Mouse (Mus musculus) urinary bladder, adult 2 months (tissue): ENCODE results near the gene Adamtsl2. TPM values are rescaled to one million over a fixed set of nuclear protein-coding genes. Genes with fewer than 3 reads are reported as not detected.

Experiments
- DNase-seq: peaks from one replicate; pipeline ENCODE4 v3.0.0; 2022; ENCODE audit warnings: low spot score
- polyA plus RNA-seq: library from polyadenylated mRNA; depleted of rRNA; stranded (reverse); fragments of >200 nt; gene quantifications from 2 replicates; pipeline ENCODE4 v1.2.3, GENCODE M21; 2012; rRNA removed

Adamtsl2 gene
- 3.1 and 5.1 TPM in 2 replicates for polyA plus RNA-seq

- no peak for DNase-seq
Observed at GRCm38 (mm10) chr2:27079152-27079584, at the start of gene Adamtsl2. Adamtsl2 (plus strand) TSS chr2:27079379.

GRCm38 (mm10) chr2:27032361-27032760, 46.8 kb upstream of the Adamtsl2 start:
- DNase-seq, result no peak

- no peak for DNase-seq
Observed at GRCm38 (mm10) chr2:27036003-27036402, 43.2 kb upstream of the Adamtsl2 start.

- no peak for DNase-seq
Observed at GRCm38 (mm10) chr2:27037008-27037407, 42.2 kb upstream of the Adamtsl2 start.

- DNase-seq, result no peak
Observed at GRCm38 (mm10) chr2:27038596-27038995, 40.6 kb upstream of the Adamtsl2 start.

GRCm38 (mm10) chr2:27039286-27039685, 39.9 kb upstream of the Adamtsl2 start:
- no peak for DNase-seq

- DNase-seq, result no peak
Observed at GRCm38 (mm10) chr2:27042131-27042844, 36.9 kb upstream of the Adamtsl2 start.

GRCm38 (mm10) chr2:27043461-27043860, 35.7 kb upstream of the Adamtsl2 start:
- DNase-seq, result peak; percentile 57

GRCm38 (mm10) chr2:27044166-27044565, 35.0 kb upstream of the Adamtsl2 start:
- DNase-seq, result no peak

- no peak for DNase-seq
Observed at GRCm38 (mm10) chr2:27044641-27045040, 34.5 kb upstream of the Adamtsl2 start.

- no peak for DNase-seq
Observed at GRCm38 (mm10) chr2:27045979-27046770, 33.0 kb upstream of the Adamtsl2 start.

- DNase-seq, result no peak
Observed at GRCm38 (mm10) chr2:27049408-27049807, 29.8 kb upstream of the Adamtsl2 start.

GRCm38 (mm10) chr2:27058251-27058650, 20.9 kb upstream of the Adamtsl2 start:
- DNase-seq, result no peak

- DNase-seq, result no peak
Observed at GRCm38 (mm10) chr2:27058751-27059150, 20.4 kb upstream of the Adamtsl2 start.

GRCm38 (mm10) chr2:27059187-27059586, 20.0 kb upstream of the Adamtsl2 start:
- no peak for DNase-seq

- DNase-seq, result no peak
Observed at GRCm38 (mm10) chr2:27067124-27067523, 12.1 kb upstream of the Adamtsl2 start.

GRCm38 (mm10) chr2:27067996-27068395, 11.2 kb upstream of the Adamtsl2 start:
- no peak for DNase-seq

GRCm38 (mm10) chr2:27069646-27070045, 9.5 kb upstream of the Adamtsl2 start:
- DNase-seq, result no peak

GRCm38 (mm10) chr2:27070247-27070813, 8.8 kb upstream of the Adamtsl2 start:
- DNase-seq, result no peak

- DNase-seq, result no peak
Observed at GRCm38 (mm10) chr2:27071137-27071536, 8.0 kb upstream of the Adamtsl2 start.

- DNase-seq, result no peak
Observed at GRCm38 (mm10) chr2:27071978-27072377, 7.2 kb upstream of the Adamtsl2 start, which contains the start of gene Mymk. Mymk (minus strand) TSS chr2:27072179.

GRCm38 (mm10) chr2:27073407-27073806, 5.8 kb upstream of the Adamtsl2 start:
- DNase-seq, result no peak

GRCm38 (mm10) chr2:27074804-27075203, 4.4 kb upstream of the Adamtsl2 start:
- no peak for DNase-seq
